In genomic region chr7:37746133-37746761, GRCm38 (mm10) we compare ENCODE assay signal across 13 mouse cellular contexts. TPM values are rescaled to one million over a fixed set of nuclear protein-coding genes. Genes with fewer than 3 reads are reported as not detected.
DNase-seq lines count a peak whose midpoint lies in the region; ATAC-seq and TF ChIP-seq lines count a peak whose summit lies in the region.
"Had no signal": no experiment of that assay in that cellular context is flagged by ENCODE, and none has a peak within 500 bp of the region (broad histone marks: within the 10 kb centered on the region; RNA-seq: fewer than 3 reads in every experiment).

No protein-coding gene starts in this region.

- no peak overlapping the region for H3K9ac ChIP-seq in heart, embryonic 11.5 days (ENCODE audit: low read depth, low read length)
- no peak overlapping the region for H3K9ac ChIP-seq in forebrain, embryonic 15.5 days (replicated peaks)
- H3K9ac ChIP-seq in neural tube, embryonic 13.5 days = peak overlapping the region; percentile 17; the same call in 1 of the 2 replicates
- H3K9ac ChIP-seq: liver, embryonic 12.5 days had no signal

- no peaks in the 10 kb centered on the region for H3K36me3 ChIP-seq in heart, embryonic 11.5 days (ENCODE audit: control insufficient read depth, insufficient read depth, low read length)
- no peaks in the 10 kb centered on the region for H3K36me3 ChIP-seq in forebrain, embryonic 15.5 days
- no peaks in the 10 kb centered on the region for H3K36me3 ChIP-seq in neural tube, embryonic 13.5 days
- H3K36me3 ChIP-seq: liver, embryonic 12.5 days had no signal

- intact Hi-C loops in left cerebral cortex, adult 2 months (cut with DNase I) = no loop called here
- intact Hi-C loops in left cerebral cortex, postnatal 14 days (cut with DNase I) = no loop called here

- no peak for TF ChIP-seq CTCF in left cerebral cortex, adult 2 months (IDR thresholded peaks at IDR 0.05)

- H3K4me1 ChIP-seq in heart, embryonic 11.5 days (ENCODE audit: control insufficient read depth, insufficient read depth, low read length) = peaks cover 10% of the 10 kb centered on the region; the same call in 1 of the 2 replicates
- H3K4me1 ChIP-seq in forebrain, embryonic 15.5 days = peaks cover 41% of the 10 kb centered on the region
- peaks cover 60% of the 10 kb centered on the region for H3K4me1 ChIP-seq in neural tube, embryonic 13.5 days (replicated peaks)
- H3K4me1 ChIP-seq: liver, embryonic 12.5 days had no signal

- H3K27ac ChIP-seq in heart, embryonic 11.5 days (ENCODE audit: low read depth, low read length) = no peak overlapping the region
- H3K27ac ChIP-seq in left cerebral cortex, adult 2 months = peak overlapping the region; percentile 32; the same call in 1 of the 2 replicates
- 0 out of 2 replicates have a peak overlapping the region, but pooled peaks have one; percentile 23 for H3K27ac ChIP-seq in forebrain, embryonic 15.5 days (replicated peaks)
- peak overlapping the region; percentile 42; the same call in 1 of the 2 replicates for H3K27ac ChIP-seq in neural tube, embryonic 13.5 days (replicated peaks)
- H3K27ac ChIP-seq: liver, embryonic 12.5 days had no signal

- H3K4me2 ChIP-seq in heart, embryonic 11.5 days = peak overlapping the region; percentile 43
- no peak overlapping the region; the same call in 1 of the 2 replicates for H3K4me2 ChIP-seq in forebrain, embryonic 15.5 days (replicated peaks)
- H3K4me2 ChIP-seq in neural tube, embryonic 13.5 days = peak overlapping the region; percentile 18
- H3K4me2 ChIP-seq: liver, embryonic 12.5 days had no signal

- ATAC-seq in heart, embryonic 11.5 days (replicated peaks; ENCODE audit: insufficient number of reproducible peaks, low FRiP score, low TSS enrichment) = no peak
- peak; percentile 41; the same call in 1 of the 2 replicates for ATAC-seq in forebrain, embryonic 15.5 days (replicated peaks)
- ATAC-seq in neural tube, embryonic 13.5 days (ENCODE audit: low read depth) = peak; percentile 40; the same call in 1 of the 2 replicates
- ATAC-seq: liver, embryonic 12.5 days; Patski had no signal

- no peak for DNase-seq in heart, adult 18-20 months
- no peak for DNase-seq in left cerebral cortex, adult 2 months (ENCODE audit: extremely low spot score in 1 of 2, low spot score in 2 of 2)
- no peak for DNase-seq in left cerebral cortex, postnatal 14 days (ENCODE audit: low spot score in 2 of 2)
- no peak for DNase-seq in ovary, postnatal 36 days (ENCODE audit: low spot score)
- no peak for DNase-seq in kidney, adult 11 months
- DNase-seq: adrenal gland, postnatal 25 days; kidney, adult 9 months; right cerebral cortex, postnatal 14 days had no signal

- H3K27me3 ChIP-seq in heart, embryonic 11.5 days (ENCODE audit: control insufficient read depth, insufficient read depth, low read length) = no peaks in the 10 kb centered on the region; the same call in 1 of the 2 replicates
- H3K27me3 ChIP-seq in forebrain, embryonic 15.5 days = no peaks in the 10 kb centered on the region
- H3K27me3 ChIP-seq in neural tube, embryonic 13.5 days = no peaks in the 10 kb centered on the region
- H3K27me3 ChIP-seq: Patski had no signal

- H3K9me3 ChIP-seq in heart, embryonic 11.5 days (replicated peaks; ENCODE audit: control insufficient read depth, low read length) = no peaks in the 10 kb centered on the region
- no peaks in the 10 kb centered on the region for H3K9me3 ChIP-seq in forebrain, embryonic 15.5 days
- H3K9me3 ChIP-seq in neural tube, embryonic 13.5 days = no peaks in the 10 kb centered on the region
- H3K9me3 ChIP-seq: liver, embryonic 12.5 days had no signal

- H3K4me3 ChIP-seq in heart, embryonic 11.5 days (ENCODE audit: low read depth, low read length) = no peak overlapping the region
- H3K4me3 ChIP-seq in left cerebral cortex, adult 2 months = no peak overlapping the region
- no peak overlapping the region for H3K4me3 ChIP-seq in forebrain, embryonic 15.5 days
- no peak overlapping the region for H3K4me3 ChIP-seq in neural tube, embryonic 13.5 days
- H3K4me3 ChIP-seq: liver, embryonic 12.5 days had no signal

- WGBS in heart, embryonic 11.5 days (ENCODE audit: insufficient replicate concordance) = 23% methylated on average over 12 of the region's 13 CpGs
- 19% methylated on average over 12 of the region's 13 CpGs for WGBS in forebrain, embryonic 15.5 days
- WGBS in neural tube, embryonic 13.5 days = 10% methylated on average over 12 of the region's 13 CpGs

RNA-seq across cellular contexts. Expression of gene Zfp536, which starts 27.2 kb away (rescaled TPM):
- 2.4 and 2.8 TPM in 2 replicates for polyA plus RNA-seq in heart, embryonic 11.5 days (2014; fragmentation: Nextera tagmentation; extraction: Ambion mirVana)
- 10 to 100 TPM in 1 of 2 experiments, 1 to 10 TPM in 1; 7.9 to 10.7 TPM for total RNA-seq in heart, adult 18-20 months (2021)
- 10 to 100 TPM; 35.1 to 43.5 TPM for total RNA-seq in left cerebral cortex, adult 2 months (2021)
- 10 to 100 TPM; 28.7 to 30.0 TPM for total RNA-seq in left cerebral cortex, postnatal 14 days (2021)
- 35.9 and 36.0 TPM in 2 replicates for polyA plus RNA-seq in forebrain, embryonic 15.5 days (2015; fragmentation: Nextera tagmentation; extraction: Ambion mirVana)
- polyA plus RNA-seq in neural tube, embryonic 13.5 days (2015; fragmentation: Nextera tagmentation; extraction: Ambion mirVana) = 51.7 and 52.5 TPM in 2 replicates
